ENCODE assay signal across 23 mouse cellular contexts in genomic region chr17:47757056-47757610, GRCm38 (mm10). TPM values are rescaled to one million over a fixed set of nuclear protein-coding genes. Genes with fewer than 3 reads are reported as not detected.
A peak's percentile ranks its signal among the peaks of the same experiment; 100 is the strongest.
DNase-seq lines count a peak whose midpoint lies in the region; ATAC-seq and TF ChIP-seq lines count a peak whose summit lies in the region.
"Had no signal": no experiment of that assay in that cellular context is flagged by ENCODE, and none has a peak within 500 bp of the region (broad histone marks: within the 10 kb centered on the region; RNA-seq: fewer than 3 reads in every experiment).

No protein-coding gene starts in this region.

- no peaks in the 10 kb centered on the region for H3K27me3 ChIP-seq in heart, adult 2 months (ENCODE audit: control insufficient read depth, insufficient read depth, low read length)
- no peaks in the 10 kb centered on the region for H3K27me3 ChIP-seq in CH12.LX (replicated peaks)
- H3K27me3 ChIP-seq: neural tube, embryonic 13.5 days had no signal

- intact Hi-C loops in heart, adult 2 months (cut with DNase I), result no loop called here
- intact Hi-C loops in heart, postnatal 25 days (cut with DNase I), result no loop called here

- H3K4me2 ChIP-seq in CH12.LX (ENCODE audit: insufficient read depth, low read depth, poor library complexity, severe bottlenecking), result peak overlapping the region; percentile 44; the same call in 1 of the 2 replicates
- H3K4me2 ChIP-seq: liver, embryonic 11.5 days; lung, embryonic 14.5 days; neural tube, embryonic 13.5 days had no signal

- WGBS in heart, adult 2 months, result 56% methylated on average over 7 of the region's 7 CpGs

- peaks cover under 1% of the 10 kb centered on the region for H3K9me3 ChIP-seq in CH12.LX (replicated peaks; ENCODE audit: low read length)
- H3K9me3 ChIP-seq: hindbrain, embryonic 10.5 days; limb, embryonic 10.5 days; neural tube, embryonic 13.5 days had no signal

- DNase-seq in heart, adult 2 months, result no peak
- no peak for DNase-seq in heart, postnatal 25 days (ENCODE audit: low spot score)
- no peak for DNase-seq in layer of hippocampus, adult 2 months (ENCODE audit: low spot score in 2 of 2)
- no peak for DNase-seq in layer of hippocampus, adult 9-10 months (ENCODE audit: low spot score)
- DNase-seq in CH12.LX (ENCODE audit: extremely low read depth), result no peak
- DNase-seq in testis, postnatal 10 days (ENCODE audit: low spot score), result no peak
- DNase-seq: adrenal gland, postnatal 25 days; cerebellum, postnatal 36 days; kidney, adult 2 months; kidney, postnatal 14 days; lung, embryonic 14.5 days; right cerebral cortex, postnatal 14 days; thymus, postnatal 36 days had no signal

- TF ChIP-seq EP300 in heart, adult 2 months (IDR thresholded peaks at IDR 0.05; ENCODE audit: insufficient read depth, low read depth, low read length), result no peak
- no peak for TF ChIP-seq EP300 in CH12.LX (IDR thresholded peaks at IDR 0.05; ENCODE audit: low read length)

- peak overlapping the region; percentile 31; the same call in 1 of the 2 replicates for H3K27ac ChIP-seq in heart, adult 2 months
- peak overlapping the region; percentile 48 for H3K27ac ChIP-seq in layer of hippocampus, adult 2 months
- peak overlapping the region; percentile 67 for H3K27ac ChIP-seq in CH12.LX (ENCODE audit: insufficient read depth, low read depth)
- H3K27ac ChIP-seq: limb, embryonic 10.5 days; neural tube, embryonic 13.5 days had no signal

- H3K9ac ChIP-seq in heart, adult 2 months (ENCODE audit: low read depth, low read length), result no peak overlapping the region
- H3K9ac ChIP-seq in CH12.LX (ENCODE audit: insufficient read depth, low read depth), result peak overlapping the region; percentile 5
- H3K9ac ChIP-seq: lung, embryonic 14.5 days; neural tube, embryonic 13.5 days had no signal

- peaks cover 28% of the 10 kb centered on the region for H3K4me1 ChIP-seq in heart, adult 2 months (ENCODE audit: control insufficient read depth, insufficient read depth, low read length)
- peaks cover 66 to 99% of the 10 kb centered on the region in 2 experiments for H3K4me1 ChIP-seq in CH12.LX (ENCODE audit: control insufficient read depth in 1 of 2, insufficient read depth in 2 of 2)
- H3K4me1 ChIP-seq: limb, embryonic 10.5 days had no signal

- no peak overlapping the region for H3K4me3 ChIP-seq in heart, adult 2 months
- H3K4me3 ChIP-seq in layer of hippocampus, adult 2 months, result no peak overlapping the region
- no peak overlapping the region for H3K4me3 ChIP-seq in CH12.LX (replicated peaks in 1 of 3; ENCODE audit: low read depth in 2 of 3, low read length in 2 of 3, poor library complexity in 1 of 3)
- H3K4me3 ChIP-seq: hindbrain, embryonic 10.5 days; limb, embryonic 10.5 days; neural tube, embryonic 13.5 days had no signal

- no peak for TF ChIP-seq POLR2A in heart, adult 2 months (IDR thresholded peaks at IDR 0.05; ENCODE audit: insufficient read depth, low read depth, low read length)
- TF ChIP-seq POLR2A in CH12.LX (IDR thresholded peaks at IDR 0.05; ENCODE audit: low read depth, low read length), result 0 out of 2 replicates have a peak, but pooled peaks have one; percentile 1

- no peak for TF ChIP-seq CTCF in heart, adult 2 months (IDR thresholded peaks at IDR 0.05)
- TF ChIP-seq CTCF in layer of hippocampus, adult 2 months (conservative IDR thresholded peaks at IDR 0.05), result no peak
- TF ChIP-seq CTCF in CH12.LX (conservative IDR thresholded peaks at IDR 0.05 in 1 of 2, IDR thresholded peaks at IDR 0.05 in 1 of 2; ENCODE audit: low read depth in 2 of 2, low read length in 2 of 2), result no peak

- ATAC-seq in granulocyte monocyte progenitor cell, adult 5-6 weeks (replicated peaks; ENCODE audit: poor library complexity, severe bottlenecking), result peak; percentile 40
- ATAC-seq in cerebellum, adult (ENCODE audit: insufficient number of reproducible peaks, low FRiP score, low TSS enrichment), result no peak
- ATAC-seq: forebrain, embryonic 14.5 days had no signal

- no peak for TF ChIP-seq RAD21 in CH12.LX (IDR thresholded peaks at IDR 0.05; ENCODE audit: low read depth, low read length)

- in situ Hi-C loops in CH12.LX (cut with MboI; ENCODE audit: low pct_ligation_motif_present, low pct_unique_long_range_greater_than_20kb, low sequenced_read_pairs), result no loop called here

- H3K79me2 ChIP-seq in heart, adult 2 months (replicated peaks; ENCODE audit: control insufficient read depth, insufficient read depth, low read length), result peaks cover 3% of the 10 kb centered on the region; the same call in 1 of the 2 replicates
- H3K79me2 ChIP-seq in CH12.LX (replicated peaks; ENCODE audit: control insufficient read depth, extremely low read depth, insufficient read depth, poor library complexity, severe bottlenecking), result peaks cover 22% of the 10 kb centered on the region

- dilution Hi-C loops in CH12.LX (cut with MboI; ENCODE audit: extremely low pct_ligation_motif_present, extremely low pct_unique_long_range_greater_than_20kb, low sequenced_read_pairs), result no loop called here

- H3K36me3 ChIP-seq in heart, adult 2 months (ENCODE audit: control insufficient read depth, insufficient read depth, low read length), result no peaks in the 10 kb centered on the region
- H3K36me3 ChIP-seq in CH12.LX (replicated peaks in 1 of 2; ENCODE audit: control insufficient read depth in 1 of 2, insufficient read depth in 1 of 2, low read length in 1 of 2), result peaks cover 3 to 34% of the 10 kb centered on the region in 2 experiments
- H3K36me3 ChIP-seq: hindbrain, embryonic 10.5 days; limb, embryonic 10.5 days; neural tube, embryonic 13.5 days had no signal

TF ChIP-seq in CH12.LX, 34 proteins besides CTCF, POLR2A, EP300 and RAD21:
- TF ChIP-seq HCFC1 (IDR thresholded peaks at IDR 0.05; ENCODE audit: low read depth, low read length), result no peak
- no peak for TF ChIP-seq ZKSCAN1 (IDR thresholded peaks at IDR 0.05; ENCODE audit: borderline replicate concordance, low read depth, low read length)
- peak; percentile 40; the same call in 1 of the 2 replicates for TF ChIP-seq TCF12 (IDR thresholded peaks at IDR 0.05; ENCODE audit: low read depth, low read length)
- TF ChIP-seq IRF4 (IDR thresholded peaks at IDR 0.05; ENCODE audit: low read depth, low read length), result peak; percentile 5; the same call in 1 of the 2 replicates
- no peak for TF ChIP-seq JUND (conservative IDR thresholded peaks at IDR 0.05; ENCODE audit: low read depth, low read length)
- TF ChIP-seq USF2 (conservative IDR thresholded peaks at IDR 0.05; ENCODE audit: low read depth, low read length), result no peak
- peak; percentile 57; the same call in 1 of the 2 replicates for TF ChIP-seq ETS1 (conservative IDR thresholded peaks at IDR 0.05; ENCODE audit: low read depth, low read length)
- TF ChIP-seq BHLHE40 (IDR thresholded peaks at IDR 0.05; ENCODE audit: low read depth, low read length), result peak; percentile 94

RNA-seq across cellular contexts. Expression of gene Tfeb, which starts 20.3 kb away (rescaled TPM):
- total RNA-seq in heart, adult 2 months (2021), result 10 to 100 TPM; 36.8 to 42.7 TPM
- 33.5 and 35.1 TPM in 2 replicates for polyA plus RNA-seq in heart, adult 2 months (2012; rRNA removed)
- 10 to 100 TPM; 40.8 to 45.7 TPM for total RNA-seq in heart, postnatal 25 days (2021)
- total RNA-seq in layer of hippocampus, adult 2 months (2021), result 10 to 100 TPM; 12.0 to 13.1 TPM
- total RNA-seq in CH12.LX (2012; rRNA removed) (49.3 and 57.3 TPM in 2 replicates), CH12.LX (2014; rRNA removed) (26.9 and 29.1 TPM in 2 replicates)
- 39.9 and 41.3 TPM in 2 replicates for polyA plus RNA-seq in CH12.LX (2012; ENCODE audit: insufficient read length, low read depth)
- total RNA-seq in granulocyte monocyte progenitor cell, adult 5-6 weeks (2014; fragmentation: Nextera tagmentation), result 6.7 and 9.4 TPM in 2 replicates
- 6.9 and 7.8 TPM in 2 replicates for total RNA-seq in granulocyte monocyte progenitor cell, adult 5-6 weeks (2017)

RNA-seq across cellular contexts. Expression of gene Pgc, which starts 30.5 kb away (rescaled TPM):
- not detected for total RNA-seq in heart, adult 2 months (2021)
- polyA plus RNA-seq in heart, adult 2 months (2012; rRNA removed), result 0.59 TPM in 2 replicates
- not detected for total RNA-seq in heart, postnatal 25 days (2021)
- not detected for total RNA-seq in layer of hippocampus, adult 2 months (2021)
- not detected in 2 replicates for total RNA-seq in CH12.LX (2012; rRNA removed)
- not detected in 2 replicates for total RNA-seq in CH12.LX (2014; rRNA removed)
- not detected in 2 replicates for polyA plus RNA-seq in CH12.LX (2012; ENCODE audit: insufficient read length, low read depth)
- total RNA-seq in granulocyte monocyte progenitor cell, adult 5-6 weeks (2014; fragmentation: Nextera tagmentation), result not detected in 2 replicates
- not detected in 2 replicates for total RNA-seq in granulocyte monocyte progenitor cell, adult 5-6 weeks (2017)
- total RNA-seq: adrenal gland, postnatal 25 days; gastrocnemius, adult 18-20 months; megakaryocyte-erythroid progenitor cell, adult 5-6 weeks had no signal
- polyA plus RNA-seq: C2C12; forebrain, embryonic 14.5 days; hindbrain, embryonic 10.5 days; limb, embryonic 10.5 days; liver, embryonic 11.5 days; neural tube, embryonic 13.5 days had no signal
